Comparison of ENCODE assay signal across 7 mouse cellular contexts in the genomic region with DNA sequence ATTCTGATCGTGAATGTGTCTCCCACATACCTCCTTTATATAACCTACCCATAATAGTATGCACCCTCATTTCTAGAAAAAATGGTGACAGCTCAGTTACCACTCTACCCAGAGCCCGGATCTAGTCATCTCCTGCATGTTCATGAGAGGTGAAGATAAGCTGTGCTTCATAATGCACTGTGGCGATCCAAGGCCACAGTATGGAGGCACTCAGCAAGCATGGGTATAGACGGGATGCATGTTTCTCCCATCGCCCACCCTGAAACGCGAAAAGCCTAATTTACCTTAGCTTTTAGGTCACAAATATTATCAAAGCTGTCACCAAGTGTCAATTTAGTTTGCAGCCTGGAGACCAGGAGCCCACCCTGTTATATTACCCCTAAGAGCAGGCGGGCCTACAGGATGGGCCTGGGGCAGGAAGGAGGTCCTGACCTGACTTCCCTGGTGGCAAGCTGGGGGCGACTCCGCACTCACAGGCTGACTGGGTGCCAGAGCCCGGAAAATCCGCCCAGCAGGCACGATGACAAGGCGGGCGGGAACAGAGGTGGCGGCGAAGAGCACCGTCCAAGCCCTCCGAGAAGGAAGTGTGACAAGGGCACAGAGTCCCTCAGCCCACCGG. TPM values are rescaled to one million over a fixed set of nuclear protein-coding genes. Genes with fewer than 3 reads are reported as not detected.
A peak's percentile ranks its signal among the peaks of the same experiment; 100 is the strongest.
DNase-seq lines count a peak whose midpoint lies in the region; ATAC-seq and TF ChIP-seq lines count a peak whose summit lies in the region.

No protein-coding gene starts in this region.

- DNase-seq in lung, embryonic 14.5 days = no peak
- DNase-seq in lung, postnatal 36 days = no peak
- DNase-seq in forebrain, embryonic 11.5 days (ENCODE audit: low spot score) = no peak
- DNase-seq in left cerebral cortex, adult 18-20 months (ENCODE audit: low spot score in 2 of 2) = peak; percentile 22 to 43
- no peak for DNase-seq in cerebellum, adult 11-12 months

- H3K9me3 ChIP-seq in lung, embryonic 14.5 days (ENCODE audit: low read depth, low read length) = no peaks in the 10 kb centered on the region
- no peaks in the 10 kb centered on the region for H3K9me3 ChIP-seq in forebrain, embryonic 11.5 days (ENCODE audit: control insufficient read depth, low read length)
- H3K9me3 ChIP-seq in midbrain, embryonic 13.5 days = no peaks in the 10 kb centered on the region

- TF ChIP-seq CTCF in lung, embryonic 14.5 days (IDR thresholded peaks at IDR 0.05; ENCODE audit: low read depth) = no peak
- no peak for TF ChIP-seq CTCF in bone marrow macrophage, adult 2 months (IDR thresholded peaks at IDR 0.05; ENCODE audit: low read depth, low read length)

- 0 out of 2 replicates have a peak, but pooled peaks cover 5% of the 10 kb centered on the region for H3K4me1 ChIP-seq in lung, embryonic 14.5 days (ENCODE audit: insufficient read depth)
- H3K4me1 ChIP-seq in bone marrow macrophage, adult 2 months (ENCODE audit: control insufficient read depth, insufficient read depth, low read length) = peaks cover 11% of the 10 kb centered on the region
- no peaks in the 10 kb centered on the region for H3K4me1 ChIP-seq in forebrain, embryonic 11.5 days (replicated peaks; ENCODE audit: control insufficient read depth, insufficient read depth, low read length)
- H3K4me1 ChIP-seq in midbrain, embryonic 13.5 days (replicated peaks) = peaks cover 19% of the 10 kb centered on the region

- peak overlapping the region; percentile 93 for H3K27ac ChIP-seq in lung, embryonic 14.5 days (ENCODE audit: low read depth)
- peak overlapping the region; percentile 80 for H3K27ac ChIP-seq in bone marrow macrophage, adult 2 months (ENCODE audit: insufficient read depth, low read depth, low read length)
- H3K27ac ChIP-seq in forebrain, embryonic 11.5 days (ENCODE audit: low read depth, low read length) = peak overlapping the region; percentile 82
- H3K27ac ChIP-seq in midbrain, embryonic 13.5 days = peak overlapping the region; percentile 91

- H3K36me3 ChIP-seq in lung, embryonic 14.5 days (ENCODE audit: insufficient read depth) = no peaks in the 10 kb centered on the region
- H3K36me3 ChIP-seq in forebrain, embryonic 11.5 days (ENCODE audit: control insufficient read depth, insufficient read depth, low read length) = no peaks in the 10 kb centered on the region
- no peaks in the 10 kb centered on the region for H3K36me3 ChIP-seq in midbrain, embryonic 13.5 days

- ATAC-seq in lung, embryonic 14.5 days (ENCODE audit: insufficient read depth) = peak; percentile 73
- ATAC-seq in forebrain, embryonic 11.5 days (replicated peaks; ENCODE audit: low FRiP score) = peak; percentile 78
- peak; percentile 85 for ATAC-seq in midbrain, embryonic 13.5 days

- H3K4me2 ChIP-seq in lung, embryonic 14.5 days = peak overlapping the region; percentile 89
- H3K4me2 ChIP-seq in forebrain, embryonic 11.5 days (ENCODE audit: low read depth, low read length, severe bottlenecking) = peak overlapping the region; percentile 95
- H3K4me2 ChIP-seq in midbrain, embryonic 13.5 days (replicated peaks) = peak overlapping the region; percentile 72

- H3K4me3 ChIP-seq in lung, embryonic 14.5 days (ENCODE audit: low read depth, low read length) = peak overlapping the region; percentile 84
- peak overlapping the region; percentile 78 for H3K4me3 ChIP-seq in bone marrow macrophage, adult 2 months (ENCODE audit: insufficient read depth, low read length)
- peak overlapping the region; percentile 89 for H3K4me3 ChIP-seq in forebrain, embryonic 11.5 days (ENCODE audit: low read depth, low read length)
- peak overlapping the region; percentile 90 for H3K4me3 ChIP-seq in midbrain, embryonic 13.5 days (replicated peaks)

- WGBS in lung, embryonic 14.5 days = 2% methylated on average over 20 of the region's 20 CpGs
- WGBS in forebrain, embryonic 11.5 days = 3% methylated on average over 20 of the region's 20 CpGs
- 3% methylated on average over 20 of the region's 20 CpGs for WGBS in midbrain, embryonic 13.5 days

- no peaks in the 10 kb centered on the region for H3K27me3 ChIP-seq in lung, embryonic 14.5 days (ENCODE audit: insufficient read depth, low read length)
- no peaks in the 10 kb centered on the region for H3K27me3 ChIP-seq in forebrain, embryonic 11.5 days (ENCODE audit: control insufficient read depth, insufficient read depth, low read length)
- H3K27me3 ChIP-seq in midbrain, embryonic 13.5 days = no peaks in the 10 kb centered on the region

- TF ChIP-seq POLR2A in bone marrow macrophage, adult 2 months (IDR thresholded peaks at IDR 0.05; ENCODE audit: borderline replicate concordance, low read depth, low read length) = no peak

- peak overlapping the region; percentile 99 for H3K9ac ChIP-seq in lung, embryonic 14.5 days
- H3K9ac ChIP-seq in forebrain, embryonic 11.5 days (ENCODE audit: low read length) = peak overlapping the region; percentile 96
- peak overlapping the region; percentile 84 for H3K9ac ChIP-seq in midbrain, embryonic 13.5 days (replicated peaks)

RNA-seq across cellular contexts. Expression of a gene that starts 0.5 kb away (rescaled TPM):
- 24.2 and 24.7 TPM in 2 replicates for polyA plus RNA-seq in lung, embryonic 14.5 days (2014; fragmentation: Nextera tagmentation; extraction: Ambion mirVana)
- polyA plus RNA-seq in bone marrow macrophage, adult 2 months (2012; ENCODE audit: insufficient read depth, insufficient read length, missing spikeins) = 26.4 and 29.6 TPM in 2 replicates
- polyA plus RNA-seq in forebrain, embryonic 11.5 days (2014; fragmentation: Nextera tagmentation; extraction: Ambion mirVana) = 25.3 and 26.3 TPM in 2 replicates
- 10 to 100 TPM; 39.5 to 43.9 TPM for total RNA-seq in left cerebral cortex, adult 18-20 months (2021)
- polyA plus RNA-seq in midbrain, embryonic 13.5 days (2015; fragmentation: Nextera tagmentation; extraction: Ambion mirVana) = 19.2 and 19.4 TPM in 2 replicates

Comparison
In these comparisons a context has a peak if more than half of its experiments do, and no peak if none do; other contexts are left out.
1. DNase-seq: peak in left cerebral cortex, adult 18-20 months (2 of 2); none in lung, embryonic 14.5 days (single experiment), lung, postnatal 36 days (single experiment), forebrain, embryonic 11.5 days (single experiment) and cerebellum, adult 11-12 months (single experiment).
2. Peak in every context shown above with its lines, with median percentiles within 50 percentile points of each other: ATAC-seq, H3K27ac ChIP-seq, H3K4me2 ChIP-seq, H3K4me3 ChIP-seq and H3K9ac ChIP-seq.